Mouse (Mus musculus): ENCODE results near the gene Sytl5. TPM values are rescaled to one million over a fixed set of nuclear protein-coding genes. Genes with fewer than 3 reads are reported as not detected.

The Sytl5 gene
- polyA plus RNA-seq, 1 experiment from 2014 or later, result 0.23 TPM

DNA sequence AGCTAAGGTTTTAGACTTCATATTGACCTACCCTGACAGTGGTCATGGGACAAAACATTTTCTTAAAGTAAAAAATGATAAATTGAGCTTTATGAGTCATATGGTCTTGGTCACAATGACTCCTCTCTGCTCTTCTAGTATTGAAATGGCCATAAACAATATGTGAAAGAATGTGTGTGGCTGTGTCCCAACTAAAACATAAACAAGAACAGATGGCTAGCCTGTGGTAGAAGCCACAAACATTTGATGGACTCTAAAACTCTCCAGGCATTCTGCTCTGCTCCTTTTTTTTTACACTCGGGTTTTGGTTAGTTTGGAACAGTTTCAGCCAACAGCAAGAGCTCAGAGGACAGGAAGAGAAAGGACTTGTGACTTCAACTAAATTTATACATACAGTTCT lies 120.5 kb downstream of the Sytl5 start:
- H3K4me2 ChIP-seq (ENCODE audit: low read depth), result no peak overlapping the region
- no peak overlapping the region for H3K9ac ChIP-seq (ENCODE audit: low read length)
- H3K27ac ChIP-seq (ENCODE audit: low read depth, low read length), result no peak overlapping the region
- no peaks in the 10 kb centered on the region for H3K36me3 ChIP-seq (ENCODE audit: control insufficient read depth, insufficient read depth, low read length)
- H3K27me3 ChIP-seq (ENCODE audit: control insufficient read depth, insufficient read depth, low read length), result no peaks in the 10 kb centered on the region
- WGBS, result 61% methylated on average over 1 of the region's 1 CpGs
- DNase-seq (ENCODE audit: low spot score) (no peak), ATAC-seq (ENCODE audit: insufficient read depth, low FRiP score, low TSS enrichment) (no peak)
- no peak overlapping the region for H3K4me3 ChIP-seq (ENCODE audit: low read depth, low read length)
- no peaks in the 10 kb centered on the region for H3K9me3 ChIP-seq (ENCODE audit: control insufficient read depth, low read length)
- H3K4me1 ChIP-seq (ENCODE audit: control insufficient read depth, insufficient read depth, low read length), result no peaks in the 10 kb centered on the region

DNA sequence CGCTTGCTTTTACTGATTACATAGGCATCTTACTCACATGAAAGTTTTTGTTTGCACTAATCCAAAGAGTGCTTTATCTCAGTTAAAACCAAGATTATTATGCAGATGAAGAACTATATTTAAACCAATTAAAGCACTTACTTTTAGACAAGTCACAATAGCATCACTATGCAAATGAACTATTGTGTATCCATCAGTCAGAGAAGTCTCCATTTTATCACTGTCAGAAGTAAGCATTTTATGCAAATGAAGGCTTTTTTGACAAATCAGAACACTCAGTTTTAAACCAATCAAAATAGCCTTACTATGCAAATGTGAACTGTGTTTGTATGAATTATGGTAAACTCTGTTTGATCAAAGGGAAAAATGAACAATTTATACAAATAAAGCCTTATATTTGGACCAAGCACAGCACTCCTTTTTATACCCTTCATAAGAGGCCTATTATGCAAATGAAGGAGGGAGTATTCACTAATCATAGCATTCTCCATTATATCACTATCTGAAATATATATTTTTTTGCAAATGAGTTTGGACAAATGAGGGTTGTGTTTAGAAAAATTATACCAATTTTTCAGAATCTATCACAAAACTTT lies 122.4 kb downstream of the Sytl5 start:
- H3K36me3 ChIP-seq (ENCODE audit: control insufficient read depth, insufficient read depth, low read length), result no peaks in the 10 kb centered on the region

GRCm38 (mm10) chrX:10010202-10010601 lies 124.8 kb downstream of the Sytl5 start:
- DNase-seq (ENCODE audit: low spot score) (no peak), ATAC-seq (ENCODE audit: insufficient read depth, low FRiP score, low TSS enrichment) (no peak)
- Histone ChIP-seq H3K27me3 (ENCODE audit: control insufficient read depth, insufficient read depth, low read length) (no peaks in the 10 kb centered on the region), H3K4me1 (ENCODE audit: control insufficient read depth, insufficient read depth, low read length) (no peaks in the 10 kb centered on the region), H3K9ac (ENCODE audit: low read length) (no peak overlapping the region), H3K4me3 (ENCODE audit: low read depth, low read length) (no peak overlapping the region), H3K9me3 (ENCODE audit: control insufficient read depth, low read length) (no peaks in the 10 kb centered on the region), H3K36me3 (ENCODE audit: control insufficient read depth, insufficient read depth, low read length) (no peaks in the 10 kb centered on the region), H3K27ac (ENCODE audit: low read depth, low read length) (no peak overlapping the region), H3K4me2 (ENCODE audit: low read depth) (no peak overlapping the region)

More for the DNA sequence above, 122.4 kb downstream of the Sytl5 start:
- H3K9me3 ChIP-seq (ENCODE audit: control insufficient read depth, low read length), result no peaks in the 10 kb centered on the region
- 90% methylated on average over 1 of the region's 1 CpGs for WGBS
- no peak overlapping the region for H3K4me3 ChIP-seq (ENCODE audit: low read depth, low read length)
- H3K27me3 ChIP-seq (ENCODE audit: control insufficient read depth, insufficient read depth, low read length), result no peaks in the 10 kb centered on the region
- no peaks in the 10 kb centered on the region for H3K4me1 ChIP-seq (ENCODE audit: control insufficient read depth, insufficient read depth, low read length)
- DNase-seq (ENCODE audit: low spot score) (no peak), ATAC-seq (ENCODE audit: insufficient read depth, low FRiP score, low TSS enrichment) (no peak)
- H3K27ac ChIP-seq (ENCODE audit: low read depth, low read length), result no peak overlapping the region
- no peak overlapping the region for H3K9ac ChIP-seq (ENCODE audit: low read length)
- no peak overlapping the region for H3K4me2 ChIP-seq (ENCODE audit: low read depth)

DNA sequence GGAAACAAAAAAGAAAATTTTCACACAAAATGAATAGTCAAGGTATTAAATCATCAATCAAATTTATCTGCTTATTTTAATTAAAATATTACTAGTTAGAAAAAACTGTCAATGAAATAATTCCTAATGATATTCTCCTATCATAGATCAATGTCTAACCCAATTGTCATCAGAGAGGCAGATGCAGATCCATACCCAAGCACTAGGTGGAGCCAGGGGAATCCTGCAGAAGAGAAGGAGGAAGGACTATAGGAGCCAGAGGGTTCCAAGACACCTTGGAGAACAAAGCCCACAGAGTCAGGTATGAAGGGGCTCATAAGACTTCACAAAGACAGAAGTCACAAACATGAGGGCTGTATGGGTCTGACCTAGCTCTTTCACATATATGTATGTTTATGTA lies 149.2 kb downstream of the Sytl5 start:
- DNase-seq (ENCODE audit: low spot score), result no peak
- H3K4me2 ChIP-seq (ENCODE audit: low read depth), result no peak overlapping the region
- ATAC-seq (ENCODE audit: insufficient read depth, low FRiP score, low TSS enrichment), result no peak
- H3K27me3 ChIP-seq (ENCODE audit: control insufficient read depth, insufficient read depth, low read length), result no peaks in the 10 kb centered on the region
- H3K9me3 ChIP-seq (ENCODE audit: control insufficient read depth, low read length), result no peaks in the 10 kb centered on the region
- H3K27ac ChIP-seq (ENCODE audit: low read depth, low read length), result no peak overlapping the region
- H3K4me1 ChIP-seq (ENCODE audit: control insufficient read depth, insufficient read depth, low read length), result no peaks in the 10 kb centered on the region
- H3K9ac ChIP-seq (ENCODE audit: low read length), result no peak overlapping the region
- H3K4me3 ChIP-seq (ENCODE audit: low read depth, low read length), result no peak overlapping the region
- no peaks in the 10 kb centered on the region for H3K36me3 ChIP-seq (ENCODE audit: control insufficient read depth, insufficient read depth, low read length)

Other genes with a start within 250 kb of the Sytl5 start
- gene Dynlt3, start 222.6 kb upstream of the Sytl5 start, polyA plus RNA-seq (2014; fragmentation: Nextera tagmentation; extraction: Ambion mirVana), result 24.4 and 26.9 TPM in 2 replicates
- not detected in 2 replicates for gene Hypm, start 38.7 kb upstream of the Sytl5 start, polyA plus RNA-seq (2014; fragmentation: Nextera tagmentation; extraction: Ambion mirVana)
- not detected in 2 replicates for gene H2al3, start 35.9 kb upstream of the Sytl5 start, polyA plus RNA-seq (2014; fragmentation: Nextera tagmentation; extraction: Ambion mirVana)
- 7.1 and 8.5 TPM in 2 replicates for gene Srpx, start 232.1 kb downstream of the Sytl5 start, polyA plus RNA-seq (2014; fragmentation: Nextera tagmentation; extraction: Ambion mirVana)

Measured in neural tube, embryonic 11.5 days (tissue).